Mouse (Mus musculus): ENCODE results near the gene Dbndd1. TPM values are rescaled to one million over a fixed set of nuclear protein-coding genes. Genes with fewer than 3 reads are reported as not detected.
A peak's percentile ranks its signal among the peaks of the same experiment; 100 is the strongest.
"Not testable (repeated sequence)": the region's sequence is repeated elsewhere in the genome, so short reads cannot be mapped to it uniquely, and the experiment has no call there.

Dbndd1 gene
- under 1 TPM; 0.60 to 0.73 TPM for total RNA-seq (2021)
- long read RNA-seq, experiment 1, partial matches to known transcripts = 0 of 1 reads
- long read RNA-seq, experiment 1, other reads (novel, unspliced or antisense) = 0 of 1 reads
- long read RNA-seq, experiment 2, partial matches to known transcripts = 0 of 2 reads
- long read RNA-seq, experiment 2, other reads (novel, unspliced or antisense) = 0 of 2 reads

- DNase-seq = peak; percentile 40
Observed at GRCm38 (mm10) chr8:123514781-123515539, at the start of gene Dbndd1. Gene Dbndd1, minus strand, starts transcription at chr8:123515463.

DNA sequence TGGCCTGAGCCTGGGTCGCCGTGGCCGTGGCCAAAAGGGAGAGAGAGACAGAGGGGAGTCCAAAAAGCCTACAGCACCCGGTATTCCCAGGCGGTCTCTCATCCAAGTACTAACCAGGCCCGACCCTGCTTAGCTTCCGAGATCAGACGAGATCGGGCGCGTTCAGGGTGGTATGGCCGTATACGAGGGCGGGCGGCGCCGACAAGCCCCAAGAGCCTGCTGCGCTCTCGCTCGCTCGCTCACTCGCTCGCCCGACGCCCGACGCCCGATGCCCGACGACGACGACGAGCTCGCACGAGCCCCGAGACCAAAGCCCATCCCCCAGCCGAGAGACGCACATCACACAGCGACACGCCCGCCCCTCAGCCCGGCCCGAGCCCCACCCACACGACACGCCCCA lies 49.0 kb upstream of the Dbndd1 start:
- not testable (repeated sequence) for DNase-seq

DNA sequence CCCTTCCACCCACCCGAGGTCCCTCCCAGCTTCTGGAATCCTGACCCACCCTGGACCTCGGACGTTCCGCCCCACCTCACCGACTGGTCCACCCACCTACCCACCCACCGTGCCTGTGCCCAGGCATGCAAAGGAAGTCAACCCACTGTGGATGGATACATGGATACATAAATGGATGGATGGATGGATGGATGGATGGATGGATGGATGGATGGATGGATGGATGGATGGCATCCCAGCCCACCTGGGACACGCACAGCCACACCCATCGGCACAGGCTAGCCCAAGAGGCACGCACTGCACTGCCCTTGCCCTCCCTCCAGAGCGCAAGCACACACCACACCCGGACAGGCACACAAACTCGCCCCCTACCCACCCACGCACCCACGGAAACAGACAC lies 22.4 kb upstream of the Dbndd1 start:
- not testable (repeated sequence) for DNase-seq

GRCm38 (mm10) chr8:123536990-123537380 lies 21.7 kb upstream of the Dbndd1 start:
- no peak for DNase-seq

DNA sequence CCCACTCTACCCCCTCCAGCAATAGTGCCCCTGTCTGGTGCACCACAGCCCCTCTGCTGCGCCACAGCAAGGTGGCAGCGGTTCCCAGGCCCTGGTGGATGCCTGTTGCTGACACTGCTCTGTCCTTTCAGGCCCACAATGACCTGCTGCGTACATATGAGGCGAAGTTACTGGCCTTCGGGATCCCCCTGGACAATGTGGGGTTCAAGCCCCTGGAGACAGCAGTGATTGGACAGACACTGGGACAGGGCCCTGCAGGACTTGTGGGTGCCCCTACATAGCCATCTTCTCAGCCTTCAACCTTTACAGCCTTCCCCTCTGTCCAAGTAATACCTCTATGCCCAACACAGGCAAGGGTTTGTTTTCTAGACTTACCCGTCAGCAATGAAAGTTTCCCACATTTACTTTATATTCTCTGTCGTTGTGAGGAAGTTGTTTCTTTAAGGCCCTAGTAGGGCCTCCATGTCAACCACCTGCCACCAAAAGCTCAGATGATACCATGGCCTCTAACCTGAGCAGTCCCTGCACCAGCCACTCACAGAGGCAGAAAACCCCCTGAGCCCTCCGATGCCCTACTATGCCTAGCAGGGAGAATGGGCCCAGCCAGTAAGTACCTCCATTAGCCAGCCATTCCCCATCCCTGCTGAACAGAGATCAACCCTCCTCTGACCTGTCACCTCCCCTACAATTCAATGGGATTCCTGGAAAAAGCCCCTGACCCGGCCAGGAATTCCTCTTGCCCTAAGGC lies 21.2 kb upstream of the Dbndd1 start:
- DNase-seq = no peak

- DNase-seq = no peak
Observed at GRCm38 (mm10) chr8:123527720-123528489, 12.6 kb upstream of the Dbndd1 start.

DNA sequence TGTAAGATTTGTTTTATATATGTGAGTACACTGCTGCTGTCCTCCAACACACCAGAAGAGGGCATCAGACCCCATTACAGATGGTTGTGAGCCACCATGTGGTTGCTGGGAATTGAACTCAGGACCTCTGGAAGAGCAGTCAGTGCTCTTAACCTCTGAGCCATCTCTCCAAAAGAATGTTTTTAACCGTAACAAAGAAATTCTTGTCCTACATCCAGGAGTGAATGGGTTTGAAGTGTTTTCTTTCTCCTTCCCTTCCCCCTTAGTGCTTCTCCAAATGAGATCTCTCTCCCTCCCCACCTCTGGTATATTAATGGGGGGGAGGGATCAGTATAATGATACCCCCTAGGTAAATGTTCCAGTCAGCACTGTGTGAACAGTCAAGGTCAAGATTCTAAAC lies 4.8 kb upstream of the Dbndd1 start:
- not testable (repeated sequence) for DNase-seq

GRCm38 (mm10) chr8:123518667-123519066 lies 3.4 kb upstream of the Dbndd1 start, which contains the start of gene Gas8:
Gene Gas8, plus strand, starts transcription at chr8:123518834.
- DNase-seq = peak; percentile 91

GRCm38 (mm10) chr8:123518172-123518571 lies 2.9 kb upstream of the Dbndd1 start:
- DNase-seq = no peak

DNA sequence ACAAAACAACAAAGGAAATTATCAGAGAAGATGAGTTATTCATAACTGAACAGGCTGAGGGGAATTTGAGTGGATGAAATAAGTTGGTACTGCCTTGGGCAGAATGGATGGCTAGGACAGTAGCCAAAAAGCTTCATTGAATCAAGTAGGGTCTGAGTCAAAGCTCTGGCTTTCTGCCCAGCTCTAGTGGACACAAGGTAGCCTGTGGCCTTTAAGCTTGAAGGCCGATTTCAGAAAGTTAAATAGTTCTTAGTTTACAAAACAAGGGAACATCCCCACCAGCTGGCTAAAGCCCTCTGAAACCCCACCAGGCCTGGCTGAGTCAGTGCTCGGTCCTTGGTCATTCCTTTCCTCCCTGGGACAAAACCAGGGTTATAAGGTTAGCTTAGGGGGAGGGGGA lies 1.3 kb upstream of the Dbndd1 start:
- peak; percentile 79 for DNase-seq

GRCm38 (mm10) chr8:123515540-123515897 lies 256 bp upstream of the Dbndd1 start:
- no peak for DNase-seq

GRCm38 (mm10) chr8:123514136-123514535 lies 1.1 kb downstream of the Dbndd1 start:
- DNase-seq = no peak

DNA sequence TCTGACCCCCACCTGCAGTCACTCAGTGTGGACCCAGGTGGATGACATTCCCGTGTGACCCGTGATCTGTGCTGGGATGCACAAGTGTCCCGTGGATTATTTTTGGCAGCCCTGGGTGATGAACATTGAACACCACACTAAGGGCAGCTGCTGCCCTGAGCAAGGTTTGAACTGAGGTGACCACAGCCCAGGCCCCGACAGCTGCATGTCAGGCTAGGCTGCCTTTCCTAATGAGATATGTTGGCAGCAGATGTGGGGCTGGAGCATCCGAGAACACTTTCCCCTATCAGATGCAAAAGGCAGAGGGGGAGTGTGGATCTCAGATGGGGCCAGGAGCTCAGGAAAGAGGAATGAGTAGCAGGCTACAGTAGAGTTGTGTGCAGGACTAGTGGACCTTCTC lies 4.4 kb downstream of the Dbndd1 start:
- no peak for DNase-seq

- no peak for DNase-seq
Observed at GRCm38 (mm10) chr8:123507153-123507552, 8.1 kb downstream of the Dbndd1 start.

GRCm38 (mm10) chr8:123505695-123506094 lies 9.6 kb downstream of the Dbndd1 start:
- no peak for DNase-seq

GRCm38 (mm10) chr8:123505267-123505666 lies 10.0 kb downstream of the Dbndd1 start:
- no peak for DNase-seq

- no peak for DNase-seq
Observed at GRCm38 (mm10) chr8:123504591-123505195, 10.6 kb downstream of the Dbndd1 start.

- no peak for DNase-seq
Observed at GRCm38 (mm10) chr8:123503801-123504467, 11.3 kb downstream of the Dbndd1 start.

DNA sequence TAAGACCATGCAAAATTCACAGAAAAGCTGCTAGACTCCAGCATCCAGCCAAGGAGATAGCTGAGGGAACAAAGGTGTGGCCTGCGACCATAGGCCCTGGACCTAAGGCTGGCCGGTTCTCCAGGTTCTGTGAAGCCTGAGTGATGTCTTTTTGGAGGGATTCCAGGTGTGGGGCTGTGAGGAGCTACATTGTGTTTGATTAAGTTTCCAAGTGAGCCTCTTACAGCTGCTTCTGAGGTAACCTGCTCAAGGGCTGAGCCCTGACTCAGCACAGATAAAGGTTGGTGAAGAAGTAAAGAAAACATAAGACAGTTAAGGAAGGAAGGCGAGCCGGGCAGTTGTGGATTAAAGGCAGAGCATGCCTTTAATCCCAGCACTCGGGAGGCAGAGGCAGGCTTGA lies 13.1 kb downstream of the Dbndd1 start:
- DNase-seq = no peak

- no peak for DNase-seq
Observed at GRCm38 (mm10) chr8:123499556-123499955, 15.7 kb downstream of the Dbndd1 start.

- no peak for DNase-seq
Observed at GRCm38 (mm10) chr8:123498963-123499362, 16.3 kb downstream of the Dbndd1 start.

Data from adrenal gland, postnatal 10 days (tissue).